Mouse (Mus musculus): ENCODE measurements around the gene Fktn. TPM values are rescaled to one million over a fixed set of nuclear protein-coding genes. Genes with fewer than 3 reads are reported as not detected.

Gene Fktn
- polyA plus RNA-seq, 1 experiment: 0.96 TPM

- TF ChIP-seq POLR2A (IDR thresholded peaks at IDR 0.05; ENCODE audit: low read depth, low read length) (peak; percentile 31; the same call in 1 of the 2 replicates), CTCF (IDR thresholded peaks at IDR 0.05; ENCODE audit: extremely low read depth, insufficient read length, insufficient replicate concordance, low read depth, low read length) (peak; percentile 12; the same call in 1 of the 2 replicates)
- H3K27me3 ChIP-seq (ENCODE audit: control insufficient read depth, insufficient read depth, low read length): no peaks in the 10 kb centered on the region
- WGBS: under 1% methylated on average over 55 of the region's 55 CpGs
- peak within 1 kb of the TSS; percentile 86 for H3K4me3 ChIP-seq (ENCODE audit: low read depth, low read length)
- no peaks in the 10 kb centered on the region for H3K36me3 ChIP-seq (ENCODE audit: control insufficient read depth, insufficient read depth, low read length)
- H3K27ac ChIP-seq (ENCODE audit: insufficient read depth, low read depth, low read length): peak within 1 kb of the TSS; percentile 39; the same call in 1 of the 2 replicates
- no peaks in the 10 kb centered on the region for H3K4me1 ChIP-seq (ENCODE audit: control insufficient read depth, insufficient read depth, insufficient read length, low read length)
Observed at GRCm38 (mm10) chr4:53825821-53826605, 112.2 kb downstream of the Fktn start, which contains the start of gene Tmem38b. Tmem38b (plus strand) TSS chr4:53826045.

GRCm38 (mm10) chr4:53826641-53827248 lies 112.9 kb downstream of the Fktn start:
- Histone ChIP-seq H3K4me3 (ENCODE audit: low read depth, low read length) (peak overlapping the region; percentile 86; the same call in 1 of the 2 replicates), H3K4me1 (ENCODE audit: control insufficient read depth, insufficient read depth, insufficient read length, low read length) (no peaks in the 10 kb centered on the region), H3K27ac (ENCODE audit: insufficient read depth, low read depth, low read length) (no peak overlapping the region), H3K27me3 (ENCODE audit: control insufficient read depth, insufficient read depth, low read length) (no peaks in the 10 kb centered on the region), H3K36me3 (ENCODE audit: control insufficient read depth, insufficient read depth, low read length) (no peaks in the 10 kb centered on the region)
- WGBS: 3% methylated on average over 11 of the region's 11 CpGs
- TF ChIP-seq CTCF (IDR thresholded peaks at IDR 0.05; ENCODE audit: extremely low read depth, insufficient read length, insufficient replicate concordance, low read depth, low read length) (no peak), POLR2A (IDR thresholded peaks at IDR 0.05; ENCODE audit: low read depth, low read length) (no peak)

Other genes with a start within 250 kb of the Fktn start
- gene Fsd1l, start 82.5 kb upstream of the Fktn start, polyA plus RNA-seq (2012; rRNA removed): 0.09 and 0.53 TPM in 2 replicates
- not detected in 2 replicates for gene Tal2, start 65.7 kb downstream of the Fktn start, polyA plus RNA-seq (2012; rRNA removed)
- 0.71 and 0.72 TPM in 2 replicates for gene Tmem38b, start 112.0 kb downstream of the Fktn start, polyA plus RNA-seq (2012; rRNA removed)

Measured in small intestine, adult 2 months (tissue).